Mouse (Mus musculus) midbrain, embryonic 11.5 days (tissue): Measurements from ENCODE around the gene Lsamp. TPM values are rescaled to one million over a fixed set of nuclear protein-coding genes. Genes with fewer than 3 reads are reported as not detected.

Source experiments
- ATAC-seq: fragments of 200-750 bp; cut with Nextera tagmentation; 2 replicates; pipeline ENCODE4 v1.8.0; 2017; ENCODE audit warnings: moderate TSS enrichment, moderate library complexity; ENCODE audit not compliant: low FRiP score
- DNase-seq: peaks from one replicate; pipeline ENCODE4 v3.0.0; 2015; ENCODE audit warnings: low spot score; ENCODE audit errors: missing footprints
- H3K27ac ChIP-seq: fragments of 300-500 bp; sonication (generic); 2 replicates; pipeline ENCODE4 v1.5.1; 2014; ENCODE audit warnings: low read depth, low read length
- H3K27me3 ChIP-seq: fragments of 300-500 bp; sonication (generic); 2 replicates; pipeline ENCODE4 v1.6.1; 2014; ENCODE audit warnings: mild to moderate bottlenecking, low read length, moderate library complexity, mixed read lengths; ENCODE audit not compliant: control insufficient read depth, insufficient read depth
- H3K36me3 ChIP-seq: fragments of 300-500 bp; sonication (generic); 2 replicates; pipeline ENCODE4 v1.6.1; 2014; ENCODE audit warnings: mild to moderate bottlenecking, low read length, moderate library complexity, mixed read lengths; ENCODE audit not compliant: control insufficient read depth, insufficient read depth
- H3K4me1 ChIP-seq: fragments of 300-500 bp; sonication (generic); 2 replicates; pipeline ENCODE4 v1.6.1; 2014; ENCODE audit warnings: low read length; ENCODE audit not compliant: control insufficient read depth, insufficient read depth
- H3K4me2 ChIP-seq: fragments of 300-500 bp; sonication (generic); 2 replicates; pipeline ENCODE4 v1.6.1; 2014; ENCODE audit warnings: mild to moderate bottlenecking, moderate library complexity
- H3K4me3 ChIP-seq: fragments of 300-500 bp; sonication (generic); 2 replicates; pipeline ENCODE4 v1.5.1; 2014; ENCODE audit warnings: low read depth, low read length
- H3K9ac ChIP-seq: fragments of 300-500 bp; sonication (generic); 2 replicates; pipeline ENCODE4 v1.6.1; 2014; ENCODE audit warnings: low read length
- H3K9me3 ChIP-seq: fragments of 300-500 bp; sonication (generic); 2 replicates; pipeline ENCODE4 v1.6.1; 2016; ENCODE audit warnings: low read length; ENCODE audit not compliant: control insufficient read depth
- WGBS: fragments of 180-500 bp; shearing (Covaris S2); extraction: QIAGEN DNeasy Blood & Tissue Kit; methylation state at CpG from one replicate; pipeline ENCODE4 v1.1.7; 2014; 5-methylcytosine and 5-hydroxymethylcytosine counted together
- polyA plus RNA-seq: library from polyadenylated mRNA; unstranded; fragments of >200 nt; fragmentation: Nextera tagmentation; extraction: Ambion mirVana; gene quantifications from 2 replicates; pipeline ENCODE4 v1.2.1, GENCODE M21; 2014

Gene Lsamp
- polyA plus RNA-seq, 1 experiment from 2014 or later, result 13.0 TPM

DNA sequence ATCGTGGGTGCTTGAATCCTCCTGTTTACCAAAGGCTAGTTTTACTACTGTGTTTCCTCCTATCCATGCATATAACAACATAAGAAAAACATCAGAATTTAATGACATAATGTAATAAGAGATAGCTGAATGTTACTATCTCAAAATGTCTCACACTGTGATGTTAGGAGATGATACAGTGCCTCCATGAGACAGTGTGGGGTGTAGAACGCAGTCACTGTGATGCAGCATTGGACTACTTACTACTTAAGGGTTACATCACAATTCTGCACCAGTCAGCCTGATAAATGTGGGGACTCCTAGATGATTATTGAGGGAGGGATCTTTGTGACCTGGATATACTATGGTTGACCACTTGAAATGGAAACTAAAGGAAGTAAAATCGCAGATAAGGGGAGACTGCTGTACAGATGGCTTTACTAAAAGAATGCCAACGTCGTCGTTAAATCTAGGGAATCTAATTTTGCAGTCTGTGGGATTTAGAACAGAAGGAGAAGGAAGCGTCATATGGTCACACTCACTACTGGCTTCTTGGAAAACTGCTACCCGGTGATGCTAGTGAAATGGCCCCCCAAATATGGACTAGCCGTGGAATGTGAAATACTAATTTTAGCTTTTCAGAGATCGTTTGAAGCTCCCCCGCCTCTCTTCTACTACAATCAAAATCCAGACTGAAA, 1762.2 kb downstream of the Lsamp start:
- Histone ChIP-seq H3K4me3 (no peak overlapping the region), H3K4me1 (no peaks in the 10 kb centered on the region), H3K27me3 (no peaks in the 10 kb centered on the region), H3K9ac (no peak overlapping the region), H3K4me2 (no peak overlapping the region), H3K9me3 (no peaks in the 10 kb centered on the region), H3K27ac (no peak overlapping the region), H3K36me3 (no peaks in the 10 kb centered on the region)
- DNase-seq (no peak), ATAC-seq (no peak)
- 89% methylated on average over 11 of the region's 11 CpGs for WGBS

DNA sequence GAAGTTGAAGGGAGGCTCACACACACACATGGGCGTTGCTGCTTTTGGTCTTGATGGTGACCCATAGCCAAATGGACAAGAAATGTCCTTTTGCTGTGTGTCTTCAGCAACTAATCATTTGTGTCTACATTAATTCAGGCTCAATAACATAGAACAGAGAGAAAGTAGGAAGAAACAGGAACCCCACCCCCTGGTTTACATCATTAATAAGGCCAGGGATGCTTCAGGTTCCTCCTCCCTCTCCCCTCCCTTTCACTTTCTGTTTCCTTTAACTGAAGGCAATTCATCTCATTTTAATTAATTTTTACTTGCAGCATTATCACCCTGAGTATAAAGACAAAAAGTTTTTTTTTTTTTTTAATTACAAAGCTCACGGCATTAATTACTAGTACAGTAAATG, 1763.7 kb downstream of the Lsamp start:
- Histone ChIP-seq H3K27me3 (no peaks in the 10 kb centered on the region), H3K27ac (no peak overlapping the region), H3K4me3 (no peak overlapping the region), H3K9me3 (no peaks in the 10 kb centered on the region), H3K4me1 (no peaks in the 10 kb centered on the region), H3K4me2 (no peak overlapping the region), H3K9ac (no peak overlapping the region), H3K36me3 (no peaks in the 10 kb centered on the region)
- no peak for DNase-seq
- WGBS, result 96% methylated on average over 2 of the region's 2 CpGs
- no peak for ATAC-seq

GRCm38 (mm10) chr16:41748759-41749158, 1764.6 kb downstream of the Lsamp start:
- Histone ChIP-seq H3K27me3 (no peaks in the 10 kb centered on the region), H3K27ac (no peak overlapping the region), H3K9me3 (no peaks in the 10 kb centered on the region), H3K4me3 (no peak overlapping the region), H3K4me2 (no peak overlapping the region), H3K4me1 (no peaks in the 10 kb centered on the region), H3K36me3 (no peaks in the 10 kb centered on the region), H3K9ac (no peak overlapping the region)
- ATAC-seq (no peak), DNase-seq (no peak)
- 94% methylated on average over 2 of the region's 2 CpGs for WGBS

DNA sequence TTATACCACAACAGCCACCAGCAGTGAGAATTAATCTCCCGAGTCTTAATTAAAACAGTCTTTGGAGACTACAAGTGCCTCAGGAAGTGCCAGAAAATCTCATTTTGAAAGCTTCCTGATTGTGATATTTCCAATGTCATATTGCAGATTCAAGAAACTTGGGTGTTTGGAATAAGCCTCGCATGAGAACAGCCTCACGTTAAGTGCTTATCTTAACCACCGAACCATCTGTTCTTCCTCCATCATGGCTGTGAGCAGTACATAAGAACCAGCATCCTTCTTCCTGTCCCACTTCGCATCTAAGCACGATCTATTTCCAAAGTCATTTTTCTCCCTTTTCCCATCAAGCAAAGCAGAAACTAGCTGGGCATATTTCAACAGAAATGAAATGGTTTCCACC, 1780.1 kb downstream of the Lsamp start:
- Histone ChIP-seq H3K27ac (no peak overlapping the region), H3K4me3 (no peak overlapping the region), H3K36me3 (no peaks in the 10 kb centered on the region), H3K4me1 (no peaks in the 10 kb centered on the region), H3K4me2 (no peak overlapping the region), H3K27me3 (no peaks in the 10 kb centered on the region), H3K9me3 (no peaks in the 10 kb centered on the region), H3K9ac (no peak overlapping the region)
- ATAC-seq, result no peak
- no peak for DNase-seq
- 90% methylated on average over 6 of the region's 6 CpGs for WGBS

DNA sequence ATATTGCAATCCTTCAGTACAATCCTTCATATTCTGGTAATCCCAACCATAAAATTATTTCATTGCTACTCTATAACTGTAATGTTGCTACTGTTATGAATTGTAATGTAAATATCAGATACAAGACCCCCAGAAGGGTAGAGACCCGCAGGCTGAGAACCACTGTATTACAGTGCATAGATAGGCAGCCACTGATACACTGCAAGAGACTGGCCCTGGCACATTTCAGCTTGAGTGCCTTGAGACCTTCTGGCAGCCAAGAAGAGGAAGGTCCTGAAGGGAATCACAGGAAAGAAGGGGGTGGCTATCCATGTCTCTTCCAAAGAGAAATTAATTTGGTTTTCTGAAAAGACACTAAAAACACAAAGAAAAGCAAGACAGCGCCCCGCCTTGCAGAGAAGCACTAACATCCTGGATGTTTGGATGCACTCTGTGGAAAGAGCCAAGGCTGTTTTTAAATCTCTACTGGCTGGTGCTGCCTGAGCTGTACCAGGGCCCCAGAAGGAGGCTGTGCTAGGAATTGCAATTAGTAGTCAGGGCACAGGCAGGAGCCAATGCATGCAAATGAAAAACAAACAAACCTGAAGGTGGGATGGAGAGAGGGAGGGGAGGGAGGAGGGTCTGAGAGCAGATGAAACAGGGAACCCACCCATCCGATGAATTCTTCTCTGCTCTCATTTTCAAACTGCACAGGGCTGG, 1787.4 kb downstream of the Lsamp start:
- no peak overlapping the region for H3K4me3 ChIP-seq
- no peaks in the 10 kb centered on the region for H3K9me3 ChIP-seq
- no peaks in the 10 kb centered on the region for H3K27me3 ChIP-seq
- DNase-seq (no peak), ATAC-seq (peak; percentile 76; the same call in 1 of the 2 replicates)
- H3K4me2 ChIP-seq, result no peak overlapping the region
- H3K27ac ChIP-seq, result no peak overlapping the region
- H3K4me1 ChIP-seq, result peaks cover 3% of the 10 kb centered on the region
- H3K9ac ChIP-seq, result no peak overlapping the region
- no peaks in the 10 kb centered on the region for H3K36me3 ChIP-seq
- 68% methylated on average over 4 of the region's 4 CpGs for WGBS

- Histone ChIP-seq H3K27me3 (no peaks in the 10 kb centered on the region), H3K36me3 (no peaks in the 10 kb centered on the region), H3K4me1 (no peaks in the 10 kb centered on the region), H3K4me2 (no peak overlapping the region), H3K9me3 (no peaks in the 10 kb centered on the region), H3K27ac (no peak overlapping the region), H3K4me3 (no peak overlapping the region), H3K9ac (no peak overlapping the region)
- 90% methylated on average over 1 of the region's 1 CpGs for WGBS
- ATAC-seq (no peak), DNase-seq (no peak)
Measured at GRCm38 (mm10) chr16:41777586-41777985, 1793.4 kb downstream of the Lsamp start.

DNA sequence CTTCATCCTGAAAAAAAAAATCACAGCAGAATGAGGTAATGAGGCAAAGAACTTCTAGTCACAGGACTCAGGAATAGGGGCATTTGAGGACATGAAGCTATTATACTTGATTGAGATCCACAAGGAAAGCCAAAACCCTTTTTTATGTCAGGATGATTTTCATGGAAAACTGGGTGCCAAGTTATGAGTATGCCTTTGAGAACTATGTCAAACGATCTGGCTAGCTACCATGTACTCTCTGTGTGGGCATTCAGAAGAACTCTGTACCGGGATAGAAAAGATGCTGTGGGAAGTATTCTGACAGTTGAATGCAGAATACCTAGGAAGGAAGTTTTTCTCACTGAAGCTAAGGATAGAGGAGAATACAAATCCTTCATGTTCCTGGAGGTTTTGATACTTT, 1801.4 kb downstream of the Lsamp start:
- H3K4me1 ChIP-seq, result no peaks in the 10 kb centered on the region
- no peak overlapping the region for H3K4me3 ChIP-seq
- WGBS, result 88% methylated on average over 2 of the region's 2 CpGs
- H3K9me3 ChIP-seq, result no peaks in the 10 kb centered on the region
- H3K27ac ChIP-seq, result no peak overlapping the region
- no peak for ATAC-seq
- no peaks in the 10 kb centered on the region for H3K27me3 ChIP-seq
- H3K4me2 ChIP-seq, result no peak overlapping the region
- no peaks in the 10 kb centered on the region for H3K36me3 ChIP-seq
- DNase-seq, result no peak
- H3K9ac ChIP-seq, result no peak overlapping the region

DNA sequence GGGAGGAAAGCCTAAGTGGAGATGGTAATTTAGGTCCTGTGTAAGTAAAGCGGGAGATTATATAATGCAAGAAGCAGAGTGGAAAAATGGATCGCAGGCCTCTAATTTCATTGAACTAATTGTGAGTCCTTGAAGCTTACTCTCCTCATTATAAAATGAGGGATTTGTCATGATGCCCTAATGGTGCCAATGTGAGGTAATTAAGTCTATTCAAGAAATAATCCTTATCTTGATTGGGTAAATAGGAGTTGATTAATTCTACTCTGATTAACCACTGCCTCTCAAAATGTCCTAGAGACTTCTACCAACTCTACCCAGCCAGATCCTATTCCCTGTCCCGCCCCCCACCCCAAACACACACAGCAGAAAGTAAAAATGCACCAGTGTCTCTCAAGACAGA, 1802.5 kb downstream of the Lsamp start:
- Histone ChIP-seq H3K4me2 (no peak overlapping the region), H3K4me3 (no peak overlapping the region), H3K4me1 (no peaks in the 10 kb centered on the region), H3K27me3 (no peaks in the 10 kb centered on the region), H3K9ac (no peak overlapping the region), H3K9me3 (no peaks in the 10 kb centered on the region), H3K27ac (no peak overlapping the region), H3K36me3 (no peaks in the 10 kb centered on the region)
- no peak for ATAC-seq
- DNase-seq, result no peak
- WGBS, result 88% methylated on average over 3 of the region's 3 CpGs

GRCm38 (mm10) chr16:41787146-41787545, 1803.0 kb downstream of the Lsamp start:
- no peaks in the 10 kb centered on the region for H3K4me1 ChIP-seq
- no peak overlapping the region for H3K4me3 ChIP-seq
- 81% methylated on average over 1 of the region's 1 CpGs for WGBS
- no peak overlapping the region for H3K4me2 ChIP-seq
- no peak overlapping the region for H3K27ac ChIP-seq
- DNase-seq (no peak), ATAC-seq (no peak)
- H3K27me3 ChIP-seq, result no peaks in the 10 kb centered on the region
- no peaks in the 10 kb centered on the region for H3K9me3 ChIP-seq
- H3K36me3 ChIP-seq, result no peaks in the 10 kb centered on the region
- no peak overlapping the region for H3K9ac ChIP-seq
